Mouse (Mus musculus) hindbrain, embryonic 14.5 days (tissue): Measurements from ENCODE around the gene Etnk1. TPM values are rescaled to one million over a fixed set of nuclear protein-coding genes. Genes with fewer than 3 reads are reported as not detected.

Experiments used
- polyA plus RNA-seq: library from polyadenylated mRNA; unstranded; fragments of >200 nt; fragmentation: Nextera tagmentation; extraction: Ambion mirVana; gene quantifications from 2 replicates; pipeline ENCODE4 v1.2.1, GENCODE M21; 2014

The Etnk1 gene
- polyA plus RNA-seq, 1 experiment from 2014 or later, result 62.1 TPM

Other genes with a start within 250 kb of the Etnk1 start
- gene St8sia1, start 202.8 kb upstream of the Etnk1 start, polyA plus RNA-seq, result 6.1 and 7.1 TPM in 2 replicates
- 36.5 and 40.7 TPM in 2 replicates for gene C2cd5, start 67.1 kb upstream of the Etnk1 start, polyA plus RNA-seq